Mouse (Mus musculus) kidney, postnatal 25 days (tissue): Measurements from ENCODE around the gene Gltpd2.
A peak's percentile ranks its signal among the peaks of the same experiment; 100 is the strongest.

Experiments used
- DNase-seq, 2 experiments: peaks; one replicate each; pipeline ENCODE4 v3.0.0; 2021; ENCODE audit warnings: mixed read lengths in 2 of 2

The Gltpd2 gene

GRCm38 (mm10) chr11:70564276-70564873 lies 45.4 kb downstream of the Gltpd2 start:
- peak; percentile 60 to 73 for DNase-seq

GRCm38 (mm10) chr11:70566586-70566985 lies 47.6 kb downstream of the Gltpd2 start:
- no peak for DNase-seq
